In the genomic region with DNA sequence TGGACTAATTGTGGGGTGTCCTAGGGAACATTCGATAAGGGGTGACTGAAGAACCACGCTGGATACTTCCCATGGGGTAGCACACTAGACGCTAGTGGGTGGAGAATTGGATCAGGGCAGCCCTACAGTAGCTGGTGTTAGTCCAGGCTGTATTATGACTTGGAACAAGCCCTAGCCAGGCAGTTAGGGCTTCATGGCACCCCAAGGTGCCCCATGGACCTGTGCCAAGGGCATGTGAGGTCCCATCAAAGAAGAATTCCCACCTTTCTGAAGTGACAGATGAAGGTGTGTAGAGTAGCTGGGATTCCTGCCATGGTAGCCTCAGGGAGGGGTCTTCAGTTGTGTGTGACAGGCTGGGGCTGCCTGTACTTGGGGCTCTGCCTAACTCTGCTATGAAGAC, we compare ENCODE assay signal across 8 mouse cellular contexts. TPM values are rescaled to one million over a fixed set of nuclear protein-coding genes. Genes with fewer than 3 reads are reported as not detected.
DNase-seq lines count a peak whose midpoint lies in the region; ATAC-seq lines count a peak whose summit lies in the region.

No protein-coding gene starts in this region.

- peak overlapping the region; percentile 60 for H3K4me3 ChIP-seq in embryonic facial prominence, embryonic 13.5 days
- peak overlapping the region; percentile 51 for H3K4me3 ChIP-seq in intestine, embryonic 15.5 days (replicated peaks)
- H3K4me3 ChIP-seq in neural tube, embryonic 12.5 days: peak overlapping the region; percentile 38; the same call in 1 of the 2 replicates

- H3K27me3 ChIP-seq in embryonic facial prominence, embryonic 13.5 days: peaks cover 57% of the 10 kb centered on the region
- peaks cover 52% of the 10 kb centered on the region for H3K27me3 ChIP-seq in intestine, embryonic 15.5 days (replicated peaks)
- H3K27me3 ChIP-seq in neural tube, embryonic 12.5 days (replicated peaks): peaks cover 58% of the 10 kb centered on the region

- intact Hi-C loops in left cerebral cortex, postnatal 4 days (cut with DNase I): no loop called here

- no peak overlapping the region for H3K27ac ChIP-seq in embryonic facial prominence, embryonic 13.5 days
- H3K27ac ChIP-seq in intestine, embryonic 15.5 days: no peak overlapping the region
- H3K27ac ChIP-seq in neural tube, embryonic 12.5 days: no peak overlapping the region

- H3K36me3 ChIP-seq in embryonic facial prominence, embryonic 13.5 days: no peaks in the 10 kb centered on the region
- no peaks in the 10 kb centered on the region for H3K36me3 ChIP-seq in intestine, embryonic 15.5 days
- no peaks in the 10 kb centered on the region for H3K36me3 ChIP-seq in neural tube, embryonic 12.5 days

- peak overlapping the region; percentile 98 for H3K4me2 ChIP-seq in embryonic facial prominence, embryonic 13.5 days
- H3K4me2 ChIP-seq in intestine, embryonic 15.5 days (replicated peaks): peak overlapping the region; percentile 94
- H3K4me2 ChIP-seq in neural tube, embryonic 12.5 days (replicated peaks): peak overlapping the region; percentile 75

- 31% methylated on average over 3 of the region's 3 CpGs for WGBS in embryonic facial prominence, embryonic 13.5 days
- whole genome bisulfite sequencing in intestine, embryonic 15.5 days: 39% methylated on average over 3 of the region's 3 CpGs
- WGBS in neural tube, embryonic 12.5 days: 37% methylated on average over 3 of the region's 3 CpGs

- H3K4me1 ChIP-seq in embryonic facial prominence, embryonic 13.5 days: peaks cover 53% of the 10 kb centered on the region
- H3K4me1 ChIP-seq in intestine, embryonic 15.5 days (replicated peaks): peaks cover 38% of the 10 kb centered on the region
- peaks cover 34% of the 10 kb centered on the region for H3K4me1 ChIP-seq in neural tube, embryonic 12.5 days

- no peaks in the 10 kb centered on the region for H3K9me3 ChIP-seq in embryonic facial prominence, embryonic 13.5 days
- no peaks in the 10 kb centered on the region for H3K9me3 ChIP-seq in intestine, embryonic 15.5 days
- no peaks in the 10 kb centered on the region for H3K9me3 ChIP-seq in neural tube, embryonic 12.5 days

- ATAC-seq in embryonic facial prominence, embryonic 13.5 days (ENCODE audit: insufficient number of reproducible peaks, insufficient read depth, low FRiP score, low TSS enrichment, low read depth): no peak
- no peak for ATAC-seq in intestine, embryonic 15.5 days
- no peak for ATAC-seq in neural tube, embryonic 12.5 days (ENCODE audit: low FRiP score, low read depth)
- ATAC-seq in frontal cortex, adult (ENCODE audit: low TSS enrichment): no peak

- DNase-seq in kidney, postnatal 10 days: peak; percentile 32
- DNase-seq in kidney, postnatal 25 days: no peak
- no peak for DNase-seq in urinary bladder, postnatal 4 days (ENCODE audit: low spot score in 2 of 2)
- DNase-seq in left cerebral cortex, postnatal 4 days: no peak

- H3K9ac ChIP-seq in embryonic facial prominence, embryonic 13.5 days: peak overlapping the region; percentile 72; the same call in 1 of the 2 replicates
- H3K9ac ChIP-seq in intestine, embryonic 15.5 days: 0 out of 2 replicates have a peak overlapping the region, but pooled peaks have one; percentile 58
- no peak overlapping the region for H3K9ac ChIP-seq in neural tube, embryonic 12.5 days

RNA-seq across cellular contexts. Expression of a gene that starts 1.0 kb away (rescaled TPM):
- polyA plus RNA-seq in embryonic facial prominence, embryonic 13.5 days (2015; fragmentation: Nextera tagmentation; extraction: Ambion mirVana): 4.9 and 6.1 TPM in 2 replicates
- 6.0 and 6.8 TPM in 2 replicates for polyA plus RNA-seq in intestine, embryonic 15.5 days (2015; fragmentation: Nextera tagmentation; extraction: Ambion mirVana)
- polyA plus RNA-seq in neural tube, embryonic 12.5 days (2016; fragmentation: Nextera tagmentation; extraction: Ambion mirVana): 12.3 and 14.7 TPM in 2 replicates
- total RNA-seq in left cerebral cortex, postnatal 4 days (2021): 10 to 100 TPM; 44.4 to 47.3 TPM

RNA-seq across cellular contexts. Expression of a gene that starts 16.7 kb away (rescaled TPM):
- polyA plus RNA-seq in embryonic facial prominence, embryonic 13.5 days (2015; fragmentation: Nextera tagmentation; extraction: Ambion mirVana): 328 and 359 TPM in 2 replicates
- 276 and 280 TPM in 2 replicates for polyA plus RNA-seq in intestine, embryonic 15.5 days (2015; fragmentation: Nextera tagmentation; extraction: Ambion mirVana)
- 271 and 293 TPM in 2 replicates for polyA plus RNA-seq in neural tube, embryonic 12.5 days (2016; fragmentation: Nextera tagmentation; extraction: Ambion mirVana)
- total RNA-seq in left cerebral cortex, postnatal 4 days (2021): 100 to 1,000 TPM; 125 TPM

RNA-seq across cellular contexts. Expression of a gene that starts 35.5 kb away (rescaled TPM):
- 14.1 and 14.4 TPM in 2 replicates for polyA plus RNA-seq in embryonic facial prominence, embryonic 13.5 days (2015; fragmentation: Nextera tagmentation; extraction: Ambion mirVana)
- 13.6 and 15.7 TPM in 2 replicates for polyA plus RNA-seq in intestine, embryonic 15.5 days (2015; fragmentation: Nextera tagmentation; extraction: Ambion mirVana)
- 14.1 and 15.2 TPM in 2 replicates for polyA plus RNA-seq in neural tube, embryonic 12.5 days (2016; fragmentation: Nextera tagmentation; extraction: Ambion mirVana)
- total RNA-seq in left cerebral cortex, postnatal 4 days (2021): 10 to 100 TPM; 16.1 to 16.7 TPM
